Mouse (Mus musculus) heart, embryonic 11.5 days (tissue): ENCODE data around the gene Gm10638. TPM values are rescaled to one million over a fixed set of nuclear protein-coding genes. Genes with fewer than 3 reads are reported as not detected.

Experiments
- ATAC-seq: fragments of 200-750 bp; cut with Nextera tagmentation; replicated peaks from 2 replicates; pipeline ENCODE4 v1.8.0; 2017; ENCODE audit warnings: moderate library complexity; ENCODE audit not compliant: insufficient number of reproducible peaks, low FRiP score, low TSS enrichment
- H3K27ac ChIP-seq: fragments of 300-500 bp; sonication (generic); 2 replicates; pipeline ENCODE4 v1.5.1; 2014; ENCODE audit warnings: mild to moderate bottlenecking, low read depth, low read length
- H3K27me3 ChIP-seq: fragments of 300-500 bp; sonication (generic); 2 replicates; pipeline ENCODE4 v1.6.1; 2014; ENCODE audit warnings: mild to moderate bottlenecking, low read length, mixed read lengths; ENCODE audit not compliant: control insufficient read depth, insufficient read depth
- H3K36me3 ChIP-seq: fragments of 300-500 bp; sonication (generic); 2 replicates; pipeline ENCODE4 v1.6.1; 2014; ENCODE audit warnings: mild to moderate bottlenecking, low read length, moderate library complexity, mixed read lengths; ENCODE audit not compliant: control insufficient read depth, insufficient read depth
- H3K4me1 ChIP-seq: fragments of 300-500 bp; sonication (generic); 2 replicates; pipeline ENCODE4 v1.6.1; 2014; ENCODE audit warnings: low read length; ENCODE audit not compliant: control insufficient read depth, insufficient read depth
- H3K4me2 ChIP-seq: fragments of 300-500 bp; sonication (generic); 2 replicates; pipeline ENCODE4 v1.6.1; 2014; ENCODE audit warnings: mild to moderate bottlenecking, moderate library complexity
- H3K4me3 ChIP-seq: fragments of 300-500 bp; sonication (generic); 2 replicates; pipeline ENCODE4 v1.5.1; 2014; ENCODE audit warnings: low read depth, low read length
- H3K9ac ChIP-seq: fragments of 300-500 bp; sonication (generic); 2 replicates; pipeline ENCODE4 v1.6.1; 2014; ENCODE audit warnings: mild to moderate bottlenecking, low read depth, low read length, moderate library complexity
- H3K9me3 ChIP-seq: fragments of 300-500 bp; sonication (generic); replicated peaks from 2 replicates; pipeline ENCODE4 v1.6.1; 2016; ENCODE audit warnings: low read length; ENCODE audit not compliant: control insufficient read depth
- WGBS: fragments of 180-500 bp; shearing (Covaris S2); extraction: QIAGEN DNeasy Blood & Tissue Kit; methylation state at CpG from one replicate; pipeline ENCODE4 v1.1.7; 2014; ENCODE audit not compliant: insufficient replicate concordance; 5-methylcytosine and 5-hydroxymethylcytosine counted together
- polyA plus RNA-seq: library from polyadenylated mRNA; unstranded; fragments of >200 nt; fragmentation: Nextera tagmentation; extraction: Ambion mirVana; gene quantifications from 2 replicates; pipeline ENCODE4 v1.2.1, GENCODE M21; 2014

The Gm10638 gene
- polyA plus RNA-seq: 1.7 and 2.0 TPM in 2 replicates

DNA sequence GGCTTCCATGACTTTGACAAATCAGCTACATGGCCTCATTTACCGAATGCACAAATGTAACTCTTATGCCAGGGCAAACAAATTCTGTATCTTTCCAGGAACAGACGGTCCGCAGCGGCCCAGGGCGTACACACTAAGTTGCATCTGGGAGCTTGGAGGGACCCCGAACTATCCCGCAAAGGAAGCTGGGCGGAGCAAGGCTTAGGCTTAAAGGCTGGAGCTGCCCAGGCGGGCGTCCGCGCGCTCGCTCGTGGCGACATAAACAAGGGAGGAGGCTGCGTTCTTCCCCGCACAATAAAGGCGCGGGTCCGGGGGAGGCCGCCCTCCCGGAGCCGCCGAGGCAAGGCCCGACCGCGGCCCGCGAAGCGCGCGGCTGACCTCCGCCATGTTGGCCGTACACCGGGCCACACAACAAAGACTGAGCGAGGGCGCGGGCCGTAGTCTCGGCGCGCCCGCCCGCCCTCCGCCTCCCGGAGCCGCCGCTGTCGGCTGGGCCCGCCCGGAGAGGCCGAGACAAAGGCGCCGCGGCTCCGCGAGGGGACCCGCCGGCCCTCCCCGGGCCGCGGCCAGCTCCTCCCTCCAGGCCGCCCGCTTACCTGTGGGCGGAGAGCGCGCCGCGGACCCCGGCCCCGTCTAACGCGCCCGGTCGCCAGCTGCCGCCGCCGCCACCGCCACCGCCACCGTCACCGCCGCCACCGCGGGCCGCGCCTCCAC, at the start of gene Gm10638, which contains the start of gene Siah1a:
Gm10638 (plus strand) TSS at position 479 of the 714 bp plus-strand sequence.
Siah1a (minus strand) TSS at position 714 of the 714 bp plus-strand sequence.
- peak; percentile 83 for ATAC-seq
- H3K27ac ChIP-seq: peak within 1 kb of the TSS; percentile 97
- H3K4me1 ChIP-seq: peaks cover 9% of the 10 kb centered on the region
- no peaks in the 10 kb centered on the region for H3K27me3 ChIP-seq
- H3K9ac ChIP-seq: peak within 1 kb of the TSS; percentile 99
- no peaks in the 10 kb centered on the region for H3K9me3 ChIP-seq
- peak within 1 kb of the TSS; percentile 95 for H3K4me3 ChIP-seq
- H3K4me2 ChIP-seq: peak within 1 kb of the TSS; percentile 83
- H3K36me3 ChIP-seq: no peaks in the 10 kb centered on the region
- under 1% methylated on average over 62 of the region's 88 CpGs for WGBS

- no peak overlapping the region for H3K4me2 ChIP-seq
- no peak for ATAC-seq
- H3K9me3 ChIP-seq: no peaks in the 10 kb centered on the region
- WGBS: 77% methylated on average over 2 of the region's 2 CpGs
- no peak overlapping the region for H3K9ac ChIP-seq
- no peaks in the 10 kb centered on the region for H3K36me3 ChIP-seq
- no peak overlapping the region for H3K27ac ChIP-seq
- peaks cover 5% of the 10 kb centered on the region; the same call in 1 of the 2 replicates for H3K4me1 ChIP-seq
- no peaks in the 10 kb centered on the region for H3K27me3 ChIP-seq
- H3K4me3 ChIP-seq: no peak overlapping the region
These were observed 49.8 kb upstream of the Gm10638 start for GRCm38 (mm10) chr8:86695703-86696102.

DNA sequence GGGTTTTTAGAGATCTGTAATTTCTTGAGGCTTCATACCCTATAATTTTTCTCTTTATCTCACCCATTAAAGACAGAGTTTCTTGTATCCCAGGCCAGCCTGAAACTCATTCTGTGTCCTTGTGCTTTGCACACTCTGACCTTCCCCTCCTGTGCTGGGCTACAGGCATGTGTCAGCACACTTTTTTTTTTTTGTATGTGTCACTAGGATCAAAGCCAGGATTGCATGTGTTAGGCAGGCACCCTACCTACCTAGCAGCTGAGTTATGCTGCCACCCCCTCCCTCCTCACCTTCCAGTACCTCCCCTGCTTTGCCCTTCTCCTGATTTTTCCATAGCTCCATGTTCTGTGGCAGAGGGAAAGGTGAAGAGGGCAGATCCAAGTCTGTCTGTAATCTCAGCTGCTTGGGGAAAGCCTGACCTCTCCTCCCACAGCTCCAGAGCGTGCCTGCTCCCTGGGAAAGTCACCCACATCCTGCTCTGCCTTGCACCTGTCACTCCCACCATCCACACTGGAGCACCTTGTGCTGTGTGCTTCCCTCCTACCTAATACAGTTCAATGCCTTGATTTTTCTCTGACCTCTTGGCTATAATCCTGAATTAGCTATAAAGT, 46.6 kb upstream of the Gm10638 start:
- no peak for ATAC-seq
- Histone ChIP-seq H3K4me1 (peaks cover 5% of the 10 kb centered on the region; the same call in 1 of the 2 replicates), H3K9me3 (no peaks in the 10 kb centered on the region), H3K9ac (no peak overlapping the region), H3K4me3 (no peak overlapping the region), H3K27me3 (no peaks in the 10 kb centered on the region), H3K27ac (no peak overlapping the region), H3K36me3 (no peaks in the 10 kb centered on the region), H3K4me2 (no peak overlapping the region)
- WGBS: 59% methylated on average over 1 of the region's 1 CpGs

GRCm38 (mm10) chr8:86699471-86699870, 46.0 kb upstream of the Gm10638 start:
- H3K4me3 ChIP-seq: no peak overlapping the region
- ATAC-seq: no peak

GRCm38 (mm10) chr8:86702453-86702852, 43.0 kb upstream of the Gm10638 start:
- Histone ChIP-seq H3K36me3 (no peaks in the 10 kb centered on the region), H3K9ac (no peak overlapping the region), H3K9me3 (no peaks in the 10 kb centered on the region), H3K27me3 (no peaks in the 10 kb centered on the region), H3K4me2 (no peak overlapping the region), H3K27ac (no peak overlapping the region), H3K4me3 (no peak overlapping the region), H3K4me1 (peaks cover 5% of the 10 kb centered on the region; the same call in 1 of the 2 replicates)
- 72% methylated on average over 3 of the region's 3 CpGs for WGBS
- no peak for ATAC-seq

More at GRCm38 (mm10) chr8:86699471-86699870, 46.0 kb upstream of the Gm10638 start:
- Histone ChIP-seq H3K27ac (no peak overlapping the region), H3K4me2 (no peak overlapping the region), H3K36me3 (no peaks in the 10 kb centered on the region), H3K9ac (no peak overlapping the region), H3K9me3 (no peaks in the 10 kb centered on the region), H3K4me1 (peaks cover 5% of the 10 kb centered on the region; the same call in 1 of the 2 replicates), H3K27me3 (no peaks in the 10 kb centered on the region)
- 82% methylated on average over 12 of the region's 12 CpGs for WGBS

- no peaks in the 10 kb centered on the region for H3K27me3 ChIP-seq
- H3K4me3 ChIP-seq: no peak overlapping the region
- no peak for ATAC-seq
- 75% methylated on average over 3 of the region's 3 CpGs for WGBS
- no peak overlapping the region for H3K9ac ChIP-seq
- no peak overlapping the region for H3K27ac ChIP-seq
- no peaks in the 10 kb centered on the region for H3K4me1 ChIP-seq
- H3K36me3 ChIP-seq: no peaks in the 10 kb centered on the region; the same call in 1 of the 2 replicates
- no peaks in the 10 kb centered on the region for H3K9me3 ChIP-seq
- H3K4me2 ChIP-seq: no peak overlapping the region
These were observed 40.2 kb upstream of the Gm10638 start for GRCm38 (mm10) chr8:86705317-86705716.

GRCm38 (mm10) chr8:86706756-86707155, 38.7 kb upstream of the Gm10638 start:
- H3K9ac ChIP-seq: no peak overlapping the region
- 81% methylated on average over 5 of the region's 5 CpGs for WGBS
- no peaks in the 10 kb centered on the region for H3K27me3 ChIP-seq
- H3K36me3 ChIP-seq: no peaks in the 10 kb centered on the region; the same call in 1 of the 2 replicates
- H3K4me3 ChIP-seq: no peak overlapping the region
- no peak overlapping the region for H3K4me2 ChIP-seq
- ATAC-seq: no peak
- H3K9me3 ChIP-seq: no peaks in the 10 kb centered on the region
- no peaks in the 10 kb centered on the region for H3K4me1 ChIP-seq
- H3K27ac ChIP-seq: no peak overlapping the region

- WGBS: 64% methylated on average over 4 of the region's 4 CpGs
- H3K4me2 ChIP-seq: no peak overlapping the region
- H3K9ac ChIP-seq: no peak overlapping the region
- H3K27me3 ChIP-seq: no peaks in the 10 kb centered on the region
- no peaks in the 10 kb centered on the region for H3K9me3 ChIP-seq
- no peak overlapping the region for H3K27ac ChIP-seq
- H3K4me1 ChIP-seq: no peaks in the 10 kb centered on the region
- no peak for ATAC-seq
- no peaks in the 10 kb centered on the region; the same call in 1 of the 2 replicates for H3K36me3 ChIP-seq
- H3K4me3 ChIP-seq: no peak overlapping the region
These were observed 37.6 kb upstream of the Gm10638 start for GRCm38 (mm10) chr8:86707873-86708272.
